Mouse (Mus musculus) MEL (cell line): ENCODE data around the gene Syt1. TPM values are rescaled to one million over a fixed set of nuclear protein-coding genes. Genes with fewer than 3 reads are reported as not detected.

Experiments
- DNase-seq: peaks from one replicate; pipeline ENCODE4 v3.0.0; 2011; ENCODE audit warnings: low read depth, low spot score
- H3K27ac ChIP-seq: 2 replicates; pipeline ENCODE4 v1.5.1; 2012; ENCODE audit warnings: low read depth, mild to moderate bottlenecking, control low read depth, low read length, moderate library complexity; ENCODE audit not compliant: control insufficient read depth
- H3K27me3 ChIP-seq, 2 experiments: fragments of 150-350 bp in 1 of 2; sonication (generic) in 1 of 2; 2 replicates each; pipeline ENCODE4 v1.6.1; 2012; ENCODE audit warnings: low read length in 2 of 2, mild to moderate bottlenecking in 2 of 2, improper control_type of control experiment in 1 of 2, moderate library complexity in 1 of 2; ENCODE audit not compliant: insufficient read depth in 2 of 2, control insufficient read depth in 1 of 2
- H3K36me3 ChIP-seq, 2 experiments: 2 replicates each; pipeline ENCODE4 v1.6.1; 2012 to 2014; ENCODE audit warnings: low read length in 2 of 2, improper control_type of control experiment in 1 of 2, inconsistent platforms in 1 of 2, mild to moderate bottlenecking in 1 of 2; ENCODE audit not compliant: insufficient read depth in 2 of 2, control insufficient read depth in 1 of 2
- H3K4me1 ChIP-seq, 2 experiments: fragments of 150-350 bp in 1 of 2; sonication (generic) in 1 of 2; 2 replicates each; pipeline ENCODE4 v1.6.1; 2012; ENCODE audit warnings: low read length in 2 of 2, improper control_type of control experiment in 1 of 2, mild to moderate bottlenecking in 1 of 2; ENCODE audit not compliant: insufficient read depth in 2 of 2, control insufficient read depth in 1 of 2
- H3K4me3 ChIP-seq, 2 experiments: fragments of 150-350 bp in 1 of 2; sonication (generic) in 1 of 2; 2 replicates each; pipeline ENCODE4 v1.5.1; 2012; ENCODE audit warnings: low read depth in 2 of 2, low read length in 2 of 2, mild to moderate bottlenecking in 2 of 2, moderate library complexity in 2 of 2, control low read depth in 1 of 2, improper control_type of control experiment in 1 of 2; ENCODE audit not compliant: control insufficient read depth in 1 of 2, insufficient read depth in 1 of 2
- H3K79me2 ChIP-seq: 2 replicates; pipeline ENCODE4 v1.6.1; 2012; ENCODE audit warnings: mild to moderate bottlenecking, low read length, moderate library complexity; ENCODE audit not compliant: control insufficient read depth, poor library complexity, insufficient read depth
- H3K9ac ChIP-seq: 2 replicates; pipeline ENCODE4 v1.6.1; 2012; ENCODE audit warnings: low read depth, mild to moderate bottlenecking, control low read depth, low read length, moderate library complexity; ENCODE audit not compliant: control insufficient read depth, poor library complexity, severe bottlenecking
- H3K9me3 ChIP-seq: fragments of 150-350 bp; sonication (generic); replicated peaks from 2 replicates; pipeline ENCODE4 v1.6.1; 2012; ENCODE audit warnings: mild to moderate bottlenecking, low read length, improper control_type of control experiment, moderate library complexity; ENCODE audit not compliant: insufficient read depth
- BHLHE40 ChIP-seq: IDR thresholded peaks from 2 replicates; pipeline ENCODE4 v1.6.1; 2012; ENCODE audit warnings: low read depth, mild to moderate bottlenecking, inconsistent platforms, low read length, improper control_type of control experiment, borderline replicate concordance
- CHD1 ChIP-seq: IDR thresholded peaks from 2 replicates; pipeline ENCODE4 v1.6.1; 2012; ENCODE audit warnings: low read depth, mild to moderate bottlenecking, inconsistent platforms, low read length, improper control_type of control experiment
- CTCF ChIP-seq, 3 experiments: IDR thresholded peaks in 2 of 3; conservative IDR thresholded peaks in 1 of 3; 2 replicates each; pipeline ENCODE4 v1.5.1; 2011 to 2012; ENCODE audit warnings: low read length in 3 of 3, low read depth in 2 of 3, mild to moderate bottlenecking in 2 of 3, improper control_type of control experiment in 1 of 3, inconsistent platforms in 1 of 3, mixed read lengths in 1 of 3, moderate library complexity in 1 of 3; ENCODE audit not compliant: control insufficient read depth in 1 of 3, insufficient read depth in 1 of 3, poor library complexity in 1 of 3, severe bottlenecking in 1 of 3
- E2F4 ChIP-seq: IDR thresholded peaks from 2 replicates; pipeline ENCODE4 v1.6.1; 2011; ENCODE audit warnings: low read depth, low read length, improper control_type of control experiment, borderline replicate concordance
- ELF1 ChIP-seq: IDR thresholded peaks from 2 replicates; pipeline ENCODE4 v1.6.1; 2014; ENCODE audit warnings: low read depth, mild to moderate bottlenecking, inconsistent platforms, low read length, improper control_type of control experiment, moderate library complexity
- EP300 ChIP-seq, 2 experiments: IDR thresholded peaks; 2 replicates each; pipeline ENCODE4 v1.6.1; 2011; ENCODE audit warnings: improper control_type of control experiment in 2 of 2, low read length in 2 of 2, low read depth in 1 of 2, mild to moderate bottlenecking in 1 of 2
- GABPA ChIP-seq: IDR thresholded peaks from 2 replicates; pipeline ENCODE4 v1.6.1; 2012; ENCODE audit warnings: low read depth, mild to moderate bottlenecking, inconsistent platforms, low read length, improper control_type of control experiment, moderate library complexity
- GATA1 ChIP-seq: IDR thresholded peaks from 2 replicates; pipeline ENCODE4 v1.6.1; 2011; ENCODE audit warnings: low read depth, low read length, improper control_type of control experiment
- JUND ChIP-seq: IDR thresholded peaks from 2 replicates; pipeline ENCODE4 v1.6.1; 2011; ENCODE audit warnings: low read depth, mild to moderate bottlenecking, improper control_type of control experiment, low read length
- MAX ChIP-seq: IDR thresholded peaks from 2 replicates; pipeline ENCODE4 v1.6.1; 2011; ENCODE audit warnings: low read length, improper control_type of control experiment
- MAZ ChIP-seq: IDR thresholded peaks from 2 replicates; pipeline ENCODE4 v1.6.1; 2012; ENCODE audit warnings: low read depth, mild to moderate bottlenecking, inconsistent platforms, low read length, improper control_type of control experiment
- MYB ChIP-seq: IDR thresholded peaks from 2 replicates; pipeline ENCODE4 v1.6.1; 2011; ENCODE audit warnings: mild to moderate bottlenecking, low read depth, low read length, improper control_type of control experiment
- NRF1 ChIP-seq: IDR thresholded peaks from 2 replicates; pipeline ENCODE4 v1.6.1; 2014; ENCODE audit warnings: low read depth, mild to moderate bottlenecking, inconsistent platforms, low read length, improper control_type of control experiment, moderate library complexity; ENCODE audit not compliant: poor library complexity, insufficient read depth, severe bottlenecking
- POLR2AphosphoS2 ChIP-seq: IDR thresholded peaks from 2 replicates; pipeline ENCODE4 v1.6.1; 2011; ENCODE audit warnings: low read length, improper control_type of control experiment
- POLR2AphosphoS5 ChIP-seq: IDR thresholded peaks from 2 replicates; pipeline ENCODE4 v1.6.1; 2012; ENCODE audit warnings: low read depth, borderline replicate concordance, mild to moderate bottlenecking, inconsistent platforms, low read length, moderate library complexity, mixed read lengths
- RAD21 ChIP-seq: IDR thresholded peaks from 2 replicates; pipeline ENCODE4 v1.6.1; 2011; ENCODE audit warnings: mild to moderate bottlenecking, low read depth, low read length, improper control_type of control experiment
- RCOR1 ChIP-seq: IDR thresholded peaks from 2 replicates; pipeline ENCODE4 v1.6.1; 2012; ENCODE audit warnings: low read depth, mild to moderate bottlenecking, inconsistent platforms, low read length, improper control_type of control experiment
- SMC3 ChIP-seq: IDR thresholded peaks from 2 replicates; pipeline ENCODE4 v1.6.1; 2011; ENCODE audit warnings: low read depth, low read length, improper control_type of control experiment
- USF1 ChIP-seq: IDR thresholded peaks from 2 replicates; pipeline ENCODE4 v1.6.1; 2014; ENCODE audit warnings: low read depth, mild to moderate bottlenecking, inconsistent platforms, low read length, improper control_type of control experiment, moderate library complexity
- USF2 ChIP-seq, 2 experiments: IDR thresholded peaks; 2 replicates each; pipeline ENCODE4 v1.6.1; 2011 to 2012; ENCODE audit warnings: improper control_type of control experiment in 2 of 2, low read length in 2 of 2, borderline replicate concordance in 1 of 2, inconsistent platforms in 1 of 2, low read depth in 1 of 2, mild to moderate bottlenecking in 1 of 2; ENCODE audit not compliant: insufficient read depth in 1 of 2
- ZC3H11A ChIP-seq: IDR thresholded peaks from 2 replicates; pipeline ENCODE4 v1.6.1; 2012; ENCODE audit warnings: low read depth, mild to moderate bottlenecking, inconsistent platforms, low read length, improper control_type of control experiment
- ZKSCAN1 ChIP-seq: IDR thresholded peaks from 2 replicates; pipeline ENCODE4 v1.6.1; 2012; ENCODE audit warnings: low read depth, mild to moderate bottlenecking, inconsistent platforms, low read length, improper control_type of control experiment, moderate library complexity
- polyA plus RNA-seq, 2 experiments: library from polyadenylated mRNA; stranded (reverse) in 1 of 2; unstranded in 1 of 2; fragments of >175 nt in 1 of 2; fragments of >200 nt in 1 of 2; gene quantifications; 2 replicates each; pipeline versions ENCODE4 v1.2.1 to v1.2.4; 2012; ENCODE audit warnings: low replicate concordance in 2 of 2, low read depth in 1 of 2; ENCODE audit not compliant: insufficient read length in 2 of 2, insufficient read depth in 1 of 2, missing spikeins in 1 of 2
- total RNA-seq: library from RNA; depleted of rRNA; stranded (reverse); fragments of 300-350 nt; gene quantifications from 2 replicates; pipeline ENCODE4 v1.2.3, GENCODE M21; 2012

Gene Syt1
- total and polyA plus RNA-seq, 3 experiments = not detected

DNA sequence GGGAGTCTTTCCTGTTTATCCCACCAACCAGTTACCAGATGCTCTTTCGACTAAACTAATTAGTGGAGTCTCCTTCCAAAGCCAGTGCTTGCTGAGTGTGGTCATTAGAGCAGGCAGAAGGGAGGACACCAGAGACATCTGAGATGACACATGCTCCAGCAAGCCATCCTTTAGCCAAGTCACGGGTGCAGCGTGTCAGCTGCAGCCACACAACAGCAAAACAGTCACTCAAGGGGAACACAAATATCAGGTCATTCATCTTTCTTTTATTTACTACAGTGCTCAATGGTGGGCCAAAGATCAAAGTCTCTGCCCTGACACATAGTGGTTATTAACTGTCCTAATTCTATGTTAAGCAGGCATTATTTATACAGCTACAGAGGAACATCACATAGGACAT, 80.5 kb downstream of the Syt1 start:
- TF ChIP-seq MAZ (no peak), E2F4 (no peak), NRF1 (no peak), RAD21 (no peak), RCOR1 (no peak), USF1 (no peak), USF2 (IDR thresholded peaks at IDR 0.05; ENCODE audit: borderline replicate concordance in 1 of 2, insufficient read depth in 1 of 2, low read depth in 1 of 2, low read length in 2 of 2) (no peak), POLR2AphosphoS2 (no peak), CTCF (IDR thresholded peaks at IDR 0.05 in 2 of 3, conservative IDR thresholded peaks at IDR 0.05 in 1 of 3; ENCODE audit: control insufficient read depth in 1 of 3, insufficient read depth in 1 of 3, low read depth in 2 of 3, low read length in 3 of 3, poor library complexity in 1 of 3, severe bottlenecking in 1 of 3) (no peak), GABPA (no peak), GATA1 (no peak), MYB (no peak), JUND (no peak), SMC3 (no peak), MAX (no peak), ZC3H11A (no peak), POLR2AphosphoS5 (no peak), ZKSCAN1 (no peak), EP300 (IDR thresholded peaks at IDR 0.05; ENCODE audit: low read depth in 1 of 2, low read length in 2 of 2) (no peak), ELF1 (no peak)
- Histone ChIP-seq H3K9ac (no peak overlapping the region), H3K9me3 (no peaks in the 10 kb centered on the region), H3K27me3 (no peaks in the 10 kb centered on the region), H3K4me1 (no peaks in the 10 kb centered on the region), H3K36me3 (no peaks in the 10 kb centered on the region), H3K27ac (no peak overlapping the region), H3K4me3 (no peak overlapping the region), H3K79me2 (no peaks in the 10 kb centered on the region)
- no peak for DNase-seq

DNA sequence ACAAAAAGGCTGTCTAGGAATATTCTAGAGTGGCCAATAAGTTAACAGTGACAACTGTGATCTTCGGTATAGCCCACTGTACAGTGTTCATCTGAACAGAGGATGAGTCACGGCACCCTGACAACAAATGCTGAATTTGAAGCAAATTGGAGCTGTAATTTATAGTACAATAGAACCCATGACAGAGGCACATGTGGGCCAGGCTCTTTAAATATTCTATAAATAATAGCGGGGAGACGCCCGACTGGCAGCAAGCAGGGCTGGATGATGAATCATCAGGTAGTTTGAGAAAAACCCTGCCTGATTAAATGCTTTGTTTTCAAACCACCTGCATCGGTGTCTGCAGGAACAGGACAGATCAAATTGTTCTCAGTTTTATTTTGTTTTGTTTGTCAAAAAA, 81.1 kb downstream of the Syt1 start:
- Histone ChIP-seq H3K4me1 (no peaks in the 10 kb centered on the region), H3K79me2 (no peaks in the 10 kb centered on the region), H3K27me3 (no peaks in the 10 kb centered on the region), H3K4me3 (no peak overlapping the region), H3K27ac (no peak overlapping the region), H3K9ac (no peak overlapping the region), H3K9me3 (no peaks in the 10 kb centered on the region), H3K36me3 (no peaks in the 10 kb centered on the region)
- TF ChIP-seq CHD1 (no peak), ELF1 (no peak), CTCF (IDR thresholded peaks at IDR 0.05 in 2 of 3, conservative IDR thresholded peaks at IDR 0.05 in 1 of 3; ENCODE audit: control insufficient read depth in 1 of 3, insufficient read depth in 1 of 3, low read depth in 2 of 3, low read length in 3 of 3, poor library complexity in 1 of 3, severe bottlenecking in 1 of 3) (no peak), BHLHE40 (no peak), MAX (no peak)
- no peak for DNase-seq
